Comparison of ENCODE assay signal across 24 mouse cellular contexts in genomic region chr3:79089091-79089490, GRCm38 (mm10).
DNase-seq lines count a peak whose midpoint lies in the region; ATAC-seq lines count a peak whose summit lies in the region.
"Had no signal": no experiment of that assay in that cellular context is flagged by ENCODE, and none has a peak within 500 bp of the region (broad histone marks: within the 10 kb centered on the region; RNA-seq: fewer than 3 reads in every experiment).

No protein-coding gene starts in this region.

- peaks cover 3% of the 10 kb centered on the region; the same call in 1 of the 2 replicates for H3K36me3 ChIP-seq in splenic B cell, adult 2 months (ENCODE audit: control insufficient read depth, insufficient read depth, low read length, poor library complexity, severe bottlenecking)

- peak; percentile 32 for ATAC-seq in frontal cortex, adult (ENCODE audit: low TSS enrichment)
- peak; percentile 95 for ATAC-seq in granulocyte monocyte progenitor cell, adult 5-6 weeks (replicated peaks; ENCODE audit: poor library complexity, severe bottlenecking)
- ATAC-seq: forebrain, embryonic 15.5 days; hindbrain, embryonic 16.5 days; intestine, embryonic 16.5 days had no signal

- no peaks in the 10 kb centered on the region for H3K27me3 ChIP-seq in splenic B cell, adult 2 months (ENCODE audit: control insufficient read depth, insufficient read depth, low read length, poor library complexity, severe bottlenecking)
- H3K27me3 ChIP-seq: forebrain, embryonic 15.5 days; heart, embryonic 13.5 days; liver, embryonic 13.5 days; lung, embryonic 15.5 days; midbrain, embryonic 12.5 days; neural tube, embryonic 12.5 days; stomach, embryonic 15.5 days had no signal

- no peak for DNase-seq in frontal cortex, adult 2 months (ENCODE audit: extremely low spot score in 1 of 2, low spot score in 1 of 2)
- DNase-seq in spleen, adult 12 weeks (ENCODE audit: low spot score) = peak; percentile 11
- DNase-seq in spleen, postnatal 14 days (ENCODE audit: low spot score in 2 of 2) = no peak
- DNase-seq in splenic B cell, adult 2 months (ENCODE audit: low read depth, low spot score) = peak; percentile 73
- DNase-seq in urinary bladder, adult 18-20 months (ENCODE audit: low spot score in 2 of 2) = no peak
- no peak for DNase-seq in ovary, adult 18-20 months (ENCODE audit: low spot score)
- DNase-seq: adrenal gland, postnatal 14 days; cerebellum, adult 11-12 months; cerebellum, postnatal 14 days; embryo, embryonic 11 days; heart, postnatal 36 days; liver, embryonic 13.5 days; right cerebral cortex, postnatal 25 days; thymus, adult 18-20 months had no signal

Comparison
In these comparisons a context has a peak if more than half of its experiments do, and no peak if none do; other contexts are left out.
1. DNase-seq: peak in spleen, adult 12 weeks (single experiment) and splenic B cell, adult 2 months (single experiment); none in frontal cortex, adult 2 months (0 of 2), spleen, postnatal 14 days (0 of 2), urinary bladder, adult 18-20 months (0 of 2) and ovary, adult 18-20 months (single experiment).